In the genomic region with DNA sequence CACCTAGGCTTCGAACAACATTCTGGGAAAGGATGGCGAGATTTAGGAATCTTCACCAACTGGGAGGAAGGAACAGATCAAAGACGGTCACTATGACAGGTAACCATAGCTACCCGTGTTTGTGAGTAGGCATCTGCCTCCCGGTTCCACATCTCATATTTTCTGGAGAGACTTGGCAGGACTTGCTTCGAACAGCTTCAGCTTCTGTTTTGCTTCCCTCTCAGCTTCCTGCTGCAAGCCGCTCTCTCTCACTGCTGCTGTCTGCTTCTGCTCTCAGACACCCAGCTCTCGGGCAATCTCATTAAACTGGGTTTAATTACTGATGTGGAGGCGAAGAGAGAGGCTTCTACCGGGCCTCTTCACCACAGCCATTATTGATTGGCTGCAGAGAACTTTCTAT, we compare ENCODE assay signal across 21 mouse cellular contexts.
DNase-seq lines count a peak whose midpoint lies in the region; ATAC-seq and TF ChIP-seq lines count a peak whose summit lies in the region.
"Had no signal": no experiment of that assay in that cellular context is flagged by ENCODE, and none has a peak within 500 bp of the region (broad histone marks: within the 10 kb centered on the region; RNA-seq: fewer than 3 reads in every experiment).

No protein-coding gene starts in this region.

- no peak for ATAC-seq in hindbrain, postnatal 0 days
- no peak for ATAC-seq in hindbrain, embryonic 16.5 days
- no peak for ATAC-seq in limb, embryonic 11.5 days (ENCODE audit: insufficient number of reproducible peaks, low FRiP score, low TSS enrichment, low read depth)
- ATAC-seq: forebrain, embryonic 15.5 days; intestine, embryonic 16.5 days; lung, postnatal 0 days had no signal

- TF ChIP-seq CTCF in hindbrain, postnatal 0 days (IDR thresholded peaks at IDR 0.05; ENCODE audit: low read depth): no peak
- no peak for TF ChIP-seq CTCF in layer of hippocampus, adult 2 months (conservative IDR thresholded peaks at IDR 0.05)
- TF ChIP-seq CTCF in heart, adult 2 months (IDR thresholded peaks at IDR 0.05): no peak

- H3K9me3 ChIP-seq in hindbrain, postnatal 0 days (ENCODE audit: low read length): no peaks in the 10 kb centered on the region
- no peaks in the 10 kb centered on the region for H3K9me3 ChIP-seq in hindbrain, embryonic 16.5 days (ENCODE audit: control insufficient read depth, low read length)
- no peaks in the 10 kb centered on the region for H3K9me3 ChIP-seq in limb, embryonic 11.5 days (ENCODE audit: control insufficient read depth, low read length)
- H3K9me3 ChIP-seq: embryonic facial prominence, embryonic 15.5 days; forebrain, embryonic 15.5 days; heart, embryonic 13.5 days; liver, embryonic 13.5 days had no signal

- intact Hi-C loops in heart, adult 2 months (cut with DNase I): no loop called here

- H3K4me3 ChIP-seq in hindbrain, postnatal 0 days (ENCODE audit: low read length): no peak overlapping the region
- H3K4me3 ChIP-seq in hindbrain, embryonic 16.5 days (ENCODE audit: low read length): no peak overlapping the region
- H3K4me3 ChIP-seq in layer of hippocampus, adult 2 months: no peak overlapping the region
- no peak overlapping the region for H3K4me3 ChIP-seq in limb, embryonic 11.5 days (ENCODE audit: low read depth, low read length)
- H3K4me3 ChIP-seq in heart, adult 2 months: no peak overlapping the region
- H3K4me3 ChIP-seq: embryonic facial prominence, embryonic 15.5 days; forebrain, embryonic 15.5 days; heart, embryonic 13.5 days; liver, embryonic 13.5 days; myocyte had no signal

- H3K4me1 ChIP-seq in hindbrain, postnatal 0 days (ENCODE audit: insufficient read depth, low read length): no peaks in the 10 kb centered on the region
- H3K4me1 ChIP-seq in hindbrain, embryonic 16.5 days (ENCODE audit: control insufficient read depth, insufficient read depth, low read depth, low read length): peaks cover 4% of the 10 kb centered on the region; the same call in 1 of the 2 replicates
- H3K4me1 ChIP-seq in limb, embryonic 11.5 days (ENCODE audit: control insufficient read depth, insufficient read depth, low read length): no peaks in the 10 kb centered on the region
- no peaks in the 10 kb centered on the region for H3K4me1 ChIP-seq in heart, adult 2 months (ENCODE audit: control insufficient read depth, insufficient read depth, low read length)
- H3K4me1 ChIP-seq: embryonic facial prominence, embryonic 15.5 days; liver, embryonic 13.5 days had no signal

- no peak overlapping the region for H3K9ac ChIP-seq in hindbrain, postnatal 0 days (replicated peaks; ENCODE audit: low read length)
- no peak overlapping the region for H3K9ac ChIP-seq in hindbrain, embryonic 16.5 days (ENCODE audit: low read depth, low read length)
- no peak overlapping the region for H3K9ac ChIP-seq in limb, embryonic 11.5 days (ENCODE audit: low read length)
- H3K9ac ChIP-seq in heart, adult 2 months (ENCODE audit: low read depth, low read length): no peak overlapping the region
- H3K9ac ChIP-seq: embryonic facial prominence, embryonic 15.5 days; forebrain, embryonic 15.5 days; heart, embryonic 13.5 days; liver, embryonic 13.5 days had no signal

- no peaks in the 10 kb centered on the region for H3K27me3 ChIP-seq in hindbrain, postnatal 0 days (ENCODE audit: insufficient read depth, low read length)
- H3K27me3 ChIP-seq in hindbrain, embryonic 16.5 days (replicated peaks; ENCODE audit: control insufficient read depth, insufficient read depth, low read length): no peaks in the 10 kb centered on the region
- H3K27me3 ChIP-seq in limb, embryonic 11.5 days (ENCODE audit: control insufficient read depth, insufficient read depth, low read length): no peaks in the 10 kb centered on the region
- no peaks in the 10 kb centered on the region for H3K27me3 ChIP-seq in heart, adult 2 months (ENCODE audit: control insufficient read depth, insufficient read depth, low read length)
- H3K27me3 ChIP-seq: embryonic facial prominence, embryonic 15.5 days; forebrain, embryonic 15.5 days; heart, embryonic 13.5 days; liver, embryonic 13.5 days had no signal

- TF ChIP-seq EP300 in heart, adult 2 months (IDR thresholded peaks at IDR 0.05; ENCODE audit: insufficient read depth, low read depth, low read length): no peak

- TF ChIP-seq POLR2A in heart, adult 2 months (IDR thresholded peaks at IDR 0.05; ENCODE audit: insufficient read depth, low read depth, low read length): no peak

- WGBS in hindbrain, postnatal 0 days: 35% methylated on average over 10 of the region's 10 CpGs
- WGBS in hindbrain, embryonic 16.5 days: 55% methylated on average over 10 of the region's 10 CpGs
- WGBS in limb, embryonic 11.5 days: 43% methylated on average over 10 of the region's 10 CpGs
- WGBS in heart, adult 2 months: 60% methylated on average over 10 of the region's 10 CpGs

- H3K36me3 ChIP-seq in hindbrain, postnatal 0 days (ENCODE audit: insufficient read depth, low read length): no peaks in the 10 kb centered on the region
- no peaks in the 10 kb centered on the region for H3K36me3 ChIP-seq in hindbrain, embryonic 16.5 days (ENCODE audit: control insufficient read depth, insufficient read depth, low read length)
- H3K36me3 ChIP-seq in limb, embryonic 11.5 days (ENCODE audit: control insufficient read depth, insufficient read depth, low read length): no peaks in the 10 kb centered on the region
- no peaks in the 10 kb centered on the region for H3K36me3 ChIP-seq in heart, adult 2 months (ENCODE audit: control insufficient read depth, insufficient read depth, low read length)
- H3K36me3 ChIP-seq: embryonic facial prominence, embryonic 15.5 days; forebrain, embryonic 15.5 days; G1E; heart, embryonic 13.5 days; liver, embryonic 13.5 days had no signal

- no peaks in the 10 kb centered on the region for H3K79me2 ChIP-seq in heart, adult 2 months (replicated peaks; ENCODE audit: control insufficient read depth, insufficient read depth, low read length)

- peak; percentile 33 for DNase-seq in hindbrain, postnatal 0 days (ENCODE audit: low spot score)
- peak; percentile 23 for DNase-seq in forelimb bud, embryonic 11.5 days (ENCODE audit: low read depth, low spot score)
- DNase-seq in layer of hippocampus, adult 2 months (ENCODE audit: low spot score in 2 of 2): peak; percentile 44 to 63
- peak; percentile 27 for DNase-seq in limb, embryonic 11.5 days (ENCODE audit: low spot score)
- DNase-seq in spleen, postnatal 10 days (ENCODE audit: low spot score in 2 of 2): no peak
- DNase-seq in heart, adult 2 months: no peak
- DNase-seq in thymus, postnatal 36 days: no peak
- DNase-seq: adrenal gland, adult 2 months; cerebellum, adult 8-10 months; heart, postnatal 4 days; kidney, postnatal 10 days; liver, embryonic 13.5 days; thymus, postnatal 14 days had no signal

- no peak overlapping the region for H3K27ac ChIP-seq in hindbrain, postnatal 0 days
- no peak overlapping the region for H3K27ac ChIP-seq in hindbrain, embryonic 16.5 days (ENCODE audit: low read depth, low read length)
- H3K27ac ChIP-seq in layer of hippocampus, adult 2 months: peak overlapping the region; percentile 70
- H3K27ac ChIP-seq in limb, embryonic 11.5 days (replicated peaks; ENCODE audit: low read depth, low read length): no peak overlapping the region
- no peak overlapping the region for H3K27ac ChIP-seq in heart, adult 2 months
- H3K27ac ChIP-seq: embryonic facial prominence, embryonic 15.5 days; forebrain, embryonic 15.5 days; heart, embryonic 13.5 days; liver, embryonic 13.5 days had no signal

- H3K4me2 ChIP-seq in hindbrain, postnatal 0 days (ENCODE audit: low read depth, low read length): no peak overlapping the region
- no peak overlapping the region for H3K4me2 ChIP-seq in hindbrain, embryonic 16.5 days (ENCODE audit: low read length)
- H3K4me2 ChIP-seq in limb, embryonic 11.5 days (ENCODE audit: low read depth, severe bottlenecking): no peak overlapping the region
- H3K4me2 ChIP-seq: embryonic facial prominence, embryonic 15.5 days; forebrain, embryonic 15.5 days; heart, embryonic 13.5 days; liver, embryonic 13.5 days had no signal

Comparison
In these comparisons a context has a peak if more than half of its experiments do, and no peak if none do; other contexts are left out.
1. DNase-seq: peak in hindbrain, postnatal 0 days (single experiment), forelimb bud, embryonic 11.5 days (single experiment), layer of hippocampus, adult 2 months (2 of 2) and limb, embryonic 11.5 days (single experiment); none in spleen, postnatal 10 days (0 of 2), heart, adult 2 months (0 of 2) and thymus, postnatal 36 days (0 of 2).